Mouse (Mus musculus): ENCODE measurements around the gene Cfap77. TPM values are rescaled to one million over a fixed set of nuclear protein-coding genes. Genes with fewer than 3 reads are reported as not detected.

Gene Cfap77
- polyA plus RNA-seq, 1 experiment from 2014 or later = 0.18 TPM

DNA sequence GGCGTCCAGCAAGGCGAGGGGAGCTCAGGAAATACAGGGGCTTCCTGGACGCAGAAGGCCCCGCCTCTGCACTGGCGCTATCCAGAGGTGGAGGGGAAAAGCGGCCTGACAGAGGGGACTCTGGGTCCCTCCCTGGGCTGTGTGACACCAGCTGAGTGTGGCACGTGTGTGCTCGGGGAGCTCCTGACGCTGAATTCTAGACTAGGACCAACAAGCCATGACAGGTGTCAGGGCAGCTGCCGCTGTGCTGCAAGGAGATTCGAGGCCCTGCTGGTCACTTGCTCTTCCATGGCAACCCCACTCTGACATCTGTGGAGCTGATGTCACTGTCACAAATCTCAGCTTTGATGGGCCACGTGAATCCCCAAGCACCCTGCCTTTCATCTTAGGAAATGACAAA is 60.9 kb downstream of the Cfap77 start:
- Histone ChIP-seq H3K4me1 (ENCODE audit: control insufficient read depth in 2 of 2, insufficient read depth in 2 of 2, low read length in 2 of 2) (no peaks in the 10 kb centered on the region), H3K9ac (ENCODE audit: low read length) (no peak overlapping the region), H3K4me3 (ENCODE audit: control insufficient read depth in 1 of 2, insufficient read depth in 1 of 2, low read depth in 1 of 2, low read length in 2 of 2) (no peak overlapping the region), H3K27ac (replicated peaks in 1 of 2; ENCODE audit: control insufficient read depth in 1 of 2, insufficient read depth in 1 of 2, low read depth in 2 of 2, low read length in 2 of 2) (no peak overlapping the region), H3K9me3 (ENCODE audit: control insufficient read depth, low read length) (no peaks in the 10 kb centered on the region), H3K27me3 (ENCODE audit: control insufficient read depth, insufficient read depth, low read length) (no peaks in the 10 kb centered on the region), H3K36me3 (ENCODE audit: control insufficient read depth, insufficient read depth, low read length) (no peaks in the 10 kb centered on the region), H3K4me2 (ENCODE audit: low read length) (no peak overlapping the region)
- ATAC-seq (ENCODE audit: insufficient number of reproducible peaks, insufficient read depth, low FRiP score, low read depth) = no peak
- WGBS = 67% methylated on average over 12 of the region's 12 CpGs

DNA sequence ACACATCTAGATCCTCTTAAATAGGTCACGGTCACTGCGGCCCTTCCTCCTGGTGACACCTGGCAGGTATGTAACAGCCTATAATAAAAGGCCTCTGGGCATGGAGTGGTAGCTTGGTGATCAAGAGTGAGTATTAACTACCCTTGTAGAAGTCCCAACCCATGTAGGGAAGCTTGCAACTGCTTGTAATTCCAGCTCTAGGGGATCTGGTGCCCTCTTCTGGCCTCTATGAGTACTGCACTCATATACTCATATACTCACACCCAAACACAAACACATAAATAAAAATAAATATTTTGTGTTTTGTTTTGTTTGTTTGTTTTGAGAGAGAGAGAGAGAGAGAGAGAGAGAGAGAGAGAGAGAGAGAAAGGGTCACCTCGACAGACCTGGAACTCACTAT is 66.1 kb downstream of the Cfap77 start:
- ATAC-seq (ENCODE audit: insufficient number of reproducible peaks, insufficient read depth, low FRiP score, low read depth) = no peak
- H3K4me1 ChIP-seq (ENCODE audit: control insufficient read depth in 2 of 2, insufficient read depth in 2 of 2, low read length in 2 of 2) = no peaks in the 10 kb centered on the region
- H3K9ac ChIP-seq (ENCODE audit: low read length) = no peak overlapping the region

DNA sequence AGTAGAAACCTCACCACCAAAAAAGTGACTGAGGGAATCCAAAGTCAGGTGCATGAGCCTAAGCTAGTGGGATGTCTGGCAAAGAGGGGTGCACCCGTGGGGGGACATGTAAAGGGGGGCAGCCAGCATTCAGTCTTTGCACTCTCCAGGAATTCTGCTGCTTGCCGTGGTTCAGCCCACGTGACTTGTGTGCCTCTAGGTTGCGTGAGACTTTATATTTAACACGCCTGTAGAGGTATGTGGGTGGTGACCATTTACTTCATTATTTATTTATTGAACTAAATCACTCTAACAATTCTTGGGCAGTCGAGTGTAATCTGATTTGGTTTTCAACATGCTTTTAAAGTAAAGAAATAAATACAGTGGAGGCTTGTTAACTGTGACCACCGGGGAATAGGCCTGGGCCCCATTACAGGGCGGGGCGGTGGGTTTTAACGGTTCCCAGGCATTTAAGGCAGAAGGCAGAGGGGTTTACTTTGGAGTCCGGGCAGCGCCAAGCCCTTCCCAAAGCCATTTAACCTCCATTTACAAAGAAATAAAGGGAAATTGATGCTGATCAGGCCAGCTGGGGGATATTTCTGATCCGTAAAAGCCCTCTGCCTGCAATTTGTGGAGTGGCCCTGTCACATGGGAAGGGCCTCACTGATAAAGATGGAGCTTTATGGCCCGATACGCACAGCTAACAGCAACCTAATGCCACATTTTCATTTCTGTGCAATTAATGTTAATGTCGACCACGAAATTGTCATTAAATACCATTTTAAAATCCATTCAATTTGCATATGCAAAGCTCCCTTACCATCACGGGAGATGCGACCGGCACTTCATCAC is 74.6 kb downstream of the Cfap77 start:
- 76% methylated on average over 20 of the region's 20 CpGs for WGBS
- Histone ChIP-seq H3K36me3 (ENCODE audit: control insufficient read depth, insufficient read depth, low read length) (no peaks in the 10 kb centered on the region), H3K4me2 (ENCODE audit: low read length) (no peak overlapping the region), H3K9ac (ENCODE audit: low read length) (no peak overlapping the region), H3K4me3 (ENCODE audit: control insufficient read depth in 1 of 2, insufficient read depth in 1 of 2, low read depth in 1 of 2, low read length in 2 of 2) (no peak overlapping the region), H3K27me3 (ENCODE audit: control insufficient read depth, insufficient read depth, low read length) (peaks cover 10% of the 10 kb centered on the region), H3K9me3 (ENCODE audit: control insufficient read depth, low read length) (no peaks in the 10 kb centered on the region), H3K4me1 (ENCODE audit: control insufficient read depth in 2 of 2, insufficient read depth in 2 of 2, low read length in 2 of 2) (no peaks in the 10 kb centered on the region), H3K27ac (replicated peaks in 1 of 2; ENCODE audit: control insufficient read depth in 1 of 2, insufficient read depth in 1 of 2, low read depth in 2 of 2, low read length in 2 of 2) (no peak overlapping the region)
- ATAC-seq (ENCODE audit: insufficient number of reproducible peaks, insufficient read depth, low FRiP score, low read depth) = no peak

More for the DNA sequence above, 66.1 kb downstream of the Cfap77 start:
- 91% methylated on average over 3 of the region's 3 CpGs for WGBS
- Histone ChIP-seq H3K4me2 (ENCODE audit: low read length) (no peak overlapping the region), H3K9me3 (ENCODE audit: control insufficient read depth, low read length) (0 out of 2 replicates have a peak, but pooled peaks cover 3% of the 10 kb centered on the region), H3K4me3 (ENCODE audit: control insufficient read depth in 1 of 2, insufficient read depth in 1 of 2, low read depth in 1 of 2, low read length in 2 of 2) (no peak overlapping the region), H3K27ac (replicated peaks in 1 of 2; ENCODE audit: control insufficient read depth in 1 of 2, insufficient read depth in 1 of 2, low read depth in 2 of 2, low read length in 2 of 2) (no peak overlapping the region), H3K27me3 (ENCODE audit: control insufficient read depth, insufficient read depth, low read length) (no peaks in the 10 kb centered on the region), H3K36me3 (ENCODE audit: control insufficient read depth, insufficient read depth, low read length) (no peaks in the 10 kb centered on the region)

DNA sequence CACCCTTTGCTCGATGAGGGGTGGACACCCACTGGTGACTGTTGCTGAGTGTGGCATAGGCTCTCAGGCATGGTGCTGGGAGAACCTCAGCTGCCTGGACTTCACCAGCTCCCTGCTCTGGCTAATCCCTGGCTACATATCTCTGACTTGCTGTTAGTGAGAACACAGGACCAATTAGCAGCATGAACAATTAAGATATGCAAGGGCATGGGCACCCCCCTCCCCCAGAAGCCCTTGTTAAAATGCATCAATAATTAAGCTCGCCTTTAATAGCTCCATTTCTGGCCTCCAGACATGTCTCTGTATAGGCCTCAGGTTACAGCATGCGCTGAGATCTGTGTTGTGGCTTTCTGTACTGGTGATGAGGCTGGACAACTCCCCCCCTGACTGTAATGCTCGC is 76.4 kb downstream of the Cfap77 start:
- H3K27ac ChIP-seq (replicated peaks in 1 of 2; ENCODE audit: control insufficient read depth in 1 of 2, insufficient read depth in 1 of 2, low read depth in 2 of 2, low read length in 2 of 2) = no peak overlapping the region
- H3K36me3 ChIP-seq (ENCODE audit: control insufficient read depth, insufficient read depth, low read length) = no peaks in the 10 kb centered on the region
- no peak for ATAC-seq (ENCODE audit: insufficient number of reproducible peaks, insufficient read depth, low FRiP score, low read depth)
- no peak overlapping the region for H3K9ac ChIP-seq (ENCODE audit: low read length)
- H3K4me3 ChIP-seq (ENCODE audit: control insufficient read depth in 1 of 2, insufficient read depth in 1 of 2, low read depth in 1 of 2, low read length in 2 of 2) = no peak overlapping the region
- H3K4me1 ChIP-seq (ENCODE audit: control insufficient read depth in 2 of 2, insufficient read depth in 2 of 2, low read length in 2 of 2) = no peaks in the 10 kb centered on the region; a peak in 1 of 4 replicates
- 59% methylated on average over 4 of the region's 4 CpGs for WGBS
- no peaks in the 10 kb centered on the region for H3K9me3 ChIP-seq (ENCODE audit: control insufficient read depth, low read length)
- H3K27me3 ChIP-seq (ENCODE audit: control insufficient read depth, insufficient read depth, low read length) = peaks cover 18% of the 10 kb centered on the region
- no peak overlapping the region for H3K4me2 ChIP-seq (ENCODE audit: low read length)

DNA sequence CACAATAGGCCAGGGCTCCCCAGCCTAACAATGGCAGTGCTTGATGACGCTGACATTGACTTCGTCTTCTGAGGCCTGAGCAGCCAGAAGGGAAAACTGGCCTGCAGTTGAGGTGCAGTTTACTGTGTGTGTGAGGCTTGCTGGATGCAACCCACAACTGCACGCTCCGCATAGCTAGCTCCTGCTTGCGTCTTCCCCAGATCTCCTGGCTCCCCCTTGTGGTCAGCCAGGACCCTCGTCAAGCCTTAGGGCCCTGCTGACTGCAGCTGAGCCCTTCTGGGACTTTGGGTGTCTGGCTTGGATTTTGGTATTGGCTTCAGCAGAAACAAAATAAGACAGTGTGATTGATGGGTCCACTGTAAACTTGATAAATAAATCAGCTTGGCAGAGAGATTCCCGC is 78.2 kb downstream of the Cfap77 start:
- no peak overlapping the region for H3K4me2 ChIP-seq (ENCODE audit: low read length)
- 15% methylated on average over 7 of the region's 7 CpGs for WGBS
- no peaks in the 10 kb centered on the region for H3K36me3 ChIP-seq (ENCODE audit: control insufficient read depth, insufficient read depth, low read length)
- H3K27me3 ChIP-seq (ENCODE audit: control insufficient read depth, insufficient read depth, low read length) = peaks cover 24% of the 10 kb centered on the region
- no peaks in the 10 kb centered on the region for H3K9me3 ChIP-seq (ENCODE audit: control insufficient read depth, low read length)
- H3K27ac ChIP-seq (replicated peaks in 1 of 2; ENCODE audit: control insufficient read depth in 1 of 2, insufficient read depth in 1 of 2, low read depth in 2 of 2, low read length in 2 of 2) = no peak overlapping the region
- H3K4me1 ChIP-seq (ENCODE audit: control insufficient read depth in 2 of 2, insufficient read depth in 2 of 2, low read length in 2 of 2) = no peaks in the 10 kb centered on the region; a peak in 1 of 4 replicates
- H3K9ac ChIP-seq (ENCODE audit: low read length) = no peak overlapping the region
- H3K4me3 ChIP-seq (ENCODE audit: control insufficient read depth in 1 of 2, insufficient read depth in 1 of 2, low read depth in 1 of 2, low read length in 2 of 2) = no peak overlapping the region
- ATAC-seq (ENCODE audit: insufficient number of reproducible peaks, insufficient read depth, low FRiP score, low read depth) = no peak

DNA sequence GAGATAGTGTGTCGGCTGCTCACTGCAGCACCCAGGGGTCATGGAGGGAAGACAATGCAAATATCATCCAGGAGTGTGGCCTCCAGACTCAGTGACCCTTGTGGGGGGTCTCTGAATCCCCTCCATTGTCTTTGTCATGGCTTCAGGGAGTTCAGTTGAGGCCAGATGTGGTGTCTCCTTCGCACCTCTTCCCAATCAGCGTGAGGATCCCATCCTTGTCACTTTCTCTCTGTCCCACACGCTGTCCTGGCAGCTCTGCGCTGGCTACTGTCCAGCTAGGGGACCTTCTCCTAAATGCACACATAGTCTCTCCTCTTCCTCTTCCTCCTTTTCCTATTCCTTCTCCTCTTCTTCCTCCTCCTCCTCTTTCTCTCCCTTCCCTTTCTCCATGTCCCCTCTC is 79.3 kb downstream of the Cfap77 start:
- no peak overlapping the region for H3K4me2 ChIP-seq (ENCODE audit: low read length)
- 68% methylated on average over 5 of the region's 5 CpGs for WGBS
- no peaks in the 10 kb centered on the region for H3K36me3 ChIP-seq (ENCODE audit: control insufficient read depth, insufficient read depth, low read length)
- peaks cover 24% of the 10 kb centered on the region for H3K27me3 ChIP-seq (ENCODE audit: control insufficient read depth, insufficient read depth, low read length)
- no peak overlapping the region for H3K27ac ChIP-seq (replicated peaks in 1 of 2; ENCODE audit: control insufficient read depth in 1 of 2, insufficient read depth in 1 of 2, low read depth in 2 of 2, low read length in 2 of 2)
- no peak overlapping the region for H3K4me3 ChIP-seq (ENCODE audit: control insufficient read depth in 1 of 2, insufficient read depth in 1 of 2, low read depth in 1 of 2, low read length in 2 of 2)
- no peak overlapping the region for H3K9ac ChIP-seq (ENCODE audit: low read length)
- H3K4me1 ChIP-seq (ENCODE audit: control insufficient read depth in 2 of 2, insufficient read depth in 2 of 2, low read length in 2 of 2) = no peaks in the 10 kb centered on the region; a peak in 1 of 4 replicates
- ATAC-seq (ENCODE audit: insufficient number of reproducible peaks, insufficient read depth, low FRiP score, low read depth) = no peak
- H3K9me3 ChIP-seq (ENCODE audit: control insufficient read depth, low read length) = no peaks in the 10 kb centered on the region

DNA sequence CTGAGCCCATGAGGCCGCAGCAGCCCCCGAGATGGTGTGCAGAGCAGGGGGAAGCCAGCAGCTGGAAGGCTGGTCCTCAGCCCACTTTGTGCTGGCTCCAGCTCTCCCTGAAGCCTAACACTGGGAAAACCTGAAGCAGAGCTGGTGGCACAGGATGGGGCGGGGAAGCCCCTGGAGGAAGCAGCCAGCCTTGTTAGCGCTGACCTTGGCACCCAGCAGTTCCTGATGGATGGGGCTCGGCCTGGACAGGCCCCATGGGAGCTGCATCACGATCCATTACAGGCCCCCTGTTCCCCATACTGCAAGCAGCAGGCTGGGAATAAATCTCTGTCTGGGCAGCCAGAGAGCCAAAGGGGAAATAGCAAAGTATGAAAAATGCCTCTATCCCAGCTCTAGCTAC is 80.3 kb downstream of the Cfap77 start:
- Histone ChIP-seq H3K4me2 (ENCODE audit: low read length) (no peak overlapping the region), H3K4me1 (ENCODE audit: control insufficient read depth in 2 of 2, insufficient read depth in 2 of 2, low read length in 2 of 2) (no peaks in the 10 kb centered on the region; a peak in 1 of 4 replicates), H3K9ac (ENCODE audit: low read length) (no peak overlapping the region), H3K36me3 (ENCODE audit: control insufficient read depth, insufficient read depth, low read length) (no peaks in the 10 kb centered on the region), H3K4me3 (ENCODE audit: control insufficient read depth in 1 of 2, insufficient read depth in 1 of 2, low read depth in 1 of 2, low read length in 2 of 2) (no peak overlapping the region), H3K27ac (replicated peaks in 1 of 2; ENCODE audit: control insufficient read depth in 1 of 2, insufficient read depth in 1 of 2, low read depth in 2 of 2, low read length in 2 of 2) (no peak overlapping the region), H3K27me3 (ENCODE audit: control insufficient read depth, insufficient read depth, low read length) (peaks cover 24% of the 10 kb centered on the region), H3K9me3 (ENCODE audit: control insufficient read depth, low read length) (no peaks in the 10 kb centered on the region)
- WGBS = 25% methylated on average over 6 of the region's 6 CpGs
- no peak for ATAC-seq (ENCODE audit: insufficient number of reproducible peaks, insufficient read depth, low FRiP score, low read depth)
